Mouse (Mus musculus) liver, embryonic 11.5 days (tissue): ENCODE measurements around the gene Ftl1. TPM values are rescaled to one million over a fixed set of nuclear protein-coding genes. Genes with fewer than 3 reads are reported as not detected.
A peak's percentile ranks its signal among the peaks of the same experiment; 100 is the strongest.
"Not testable (repeated sequence)": the region's sequence is repeated elsewhere in the genome, so short reads cannot be mapped to it uniquely, and the experiment has no call there.

Source experiments
- ATAC-seq: fragments of 200-750 bp; cut with Nextera tagmentation; replicated peaks from 2 replicates; pipeline ENCODE4 v1.8.0; 2017; ENCODE audit warnings: moderate number of reproducible peaks, mild to moderate bottlenecking, moderate TSS enrichment, moderate library complexity; ENCODE audit not compliant: low FRiP score
- DNase-seq: peaks from one replicate; pipeline ENCODE4 v3.0.0-alpha.2; 2017; ENCODE audit warnings: low spot score
- H3K27ac ChIP-seq: fragments of 300-500 bp; sonication (generic); 2 replicates; pipeline ENCODE4 v1.5.1; 2014; ENCODE audit warnings: mild to moderate bottlenecking, low read depth, low read length, control low read depth
- H3K27me3 ChIP-seq: fragments of 300-500 bp; sonication (generic); replicated peaks from 2 replicates; pipeline ENCODE4 v1.6.1; 2014; ENCODE audit warnings: low read length, mixed read lengths; ENCODE audit not compliant: control insufficient read depth, insufficient read depth
- H3K36me3 ChIP-seq: fragments of 300-500 bp; sonication (generic); 2 replicates; pipeline ENCODE4 v1.6.1; 2014; ENCODE audit warnings: mild to moderate bottlenecking, low read length, moderate library complexity, mixed read lengths; ENCODE audit not compliant: control insufficient read depth, insufficient read depth
- H3K4me1 ChIP-seq: fragments of 300-500 bp; sonication (generic); replicated peaks from 2 replicates; pipeline ENCODE4 v1.6.1; 2014; ENCODE audit warnings: low read length, mixed read lengths; ENCODE audit not compliant: control insufficient read depth, insufficient read depth
- H3K4me2 ChIP-seq: fragments of 300-500 bp; sonication (generic); 2 replicates; pipeline ENCODE4 v1.6.1; 2014; ENCODE audit warnings: mild to moderate bottlenecking, control low read depth, moderate library complexity
- H3K4me3 ChIP-seq: fragments of 300-500 bp; sonication (generic); 2 replicates; pipeline ENCODE4 v1.5.1; 2014; ENCODE audit warnings: low read depth, low read length, control low read depth
- H3K9ac ChIP-seq: fragments of 300-500 bp; sonication (generic); 2 replicates; pipeline ENCODE4 v1.6.1; 2014; ENCODE audit warnings: low read depth, low read length, control low read depth
- H3K9me3 ChIP-seq: fragments of 300-500 bp; sonication (generic); 2 replicates; pipeline ENCODE4 v1.6.1; 2016; ENCODE audit warnings: low read length, inconsistent platforms, mixed read lengths; ENCODE audit not compliant: control insufficient read depth
- WGBS: fragments of 180-500 bp; shearing (Covaris S2); extraction: QIAGEN DNeasy Blood & Tissue Kit; methylation state at CpG from one replicate; pipeline ENCODE4 v1.1.7; 2014; 5-methylcytosine and 5-hydroxymethylcytosine counted together
- polyA plus RNA-seq: library from polyadenylated mRNA; unstranded; fragments of >200 nt; fragmentation: Nextera tagmentation; extraction: Ambion mirVana; gene quantifications from 2 replicates; pipeline ENCODE4 v1.2.1, GENCODE M21; 2014

Ftl1 gene
- polyA plus RNA-seq, 1 experiment from 2014 or later: 6,297 TPM

- WGBS: 42% methylated on average over 1 of the region's 1 CpGs
- Histone ChIP-seq H3K36me3 (no peaks in the 10 kb centered on the region), H3K4me1 (peaks cover 16% of the 10 kb centered on the region), H3K27me3 (no peaks in the 10 kb centered on the region), H3K27ac (no peak overlapping the region), H3K4me3 (no peak overlapping the region), H3K9ac (no peak overlapping the region), H3K9me3 (no peaks in the 10 kb centered on the region), H3K4me2 (no peak overlapping the region)
- ATAC-seq (no peak), DNase-seq (no peak)
Measured at GRCm38 (mm10) chr7:45482166-45482565, 22.5 kb upstream of the Ftl1 start.

GRCm38 (mm10) chr7:45481374-45481927 lies 21.8 kb upstream of the Ftl1 start, which contains the start of gene Tulp2:
Gene Tulp2, plus strand, starts transcription at chr7:45481877.
- no peak within 1 kb of the TSS for H3K9ac ChIP-seq

GRCm38 (mm10) chr7:45480310-45480709 lies 20.6 kb upstream of the Ftl1 start:
- not testable (repeated sequence) for H3K4me2 ChIP-seq, H3K27me3 ChIP-seq, ATAC-seq, H3K9me3 ChIP-seq, H3K27ac ChIP-seq, H3K9ac ChIP-seq, H3K4me1 ChIP-seq, H3K4me3 ChIP-seq, DNase-seq, H3K36me3 ChIP-seq
- 66% methylated on average over 3 of the region's 4 CpGs for WGBS

More at GRCm38 (mm10) chr7:45481374-45481927, 21.8 kb upstream of the Ftl1 start, which contains the start of gene Tulp2:
- H3K4me3 ChIP-seq: no peak within 1 kb of the TSS
- no peaks in the 10 kb centered on the region for H3K27me3 ChIP-seq
- no peaks in the 10 kb centered on the region for H3K36me3 ChIP-seq
- H3K9me3 ChIP-seq: no peaks in the 10 kb centered on the region
- H3K4me2 ChIP-seq: no peak within 1 kb of the TSS
- WGBS: 45% methylated on average over 15 of the region's 15 CpGs
- H3K4me1 ChIP-seq: peaks cover 9% of the 10 kb centered on the region
- H3K27ac ChIP-seq: no peak within 1 kb of the TSS
- DNase-seq: no peak
- ATAC-seq: peak; percentile 68

GRCm38 (mm10) chr7:45478774-45479173 lies 19.1 kb upstream of the Ftl1 start:
- H3K9me3 ChIP-seq: no peaks in the 10 kb centered on the region
- no peak overlapping the region for H3K4me3 ChIP-seq
- no peaks in the 10 kb centered on the region for H3K36me3 ChIP-seq
- ATAC-seq (no peak), DNase-seq (no peak)
- no peak overlapping the region for H3K4me2 ChIP-seq
- peaks cover 9% of the 10 kb centered on the region; the same call in 1 of the 2 replicates for H3K4me1 ChIP-seq
- H3K27me3 ChIP-seq: no peaks in the 10 kb centered on the region
- WGBS: 90% methylated on average over 7 of the region's 7 CpGs
- no peak overlapping the region for H3K27ac ChIP-seq
- H3K9ac ChIP-seq: no peak overlapping the region

GRCm38 (mm10) chr7:45477003-45477402 lies 17.3 kb upstream of the Ftl1 start:
- no peak overlapping the region for H3K4me3 ChIP-seq
- H3K27me3 ChIP-seq: no peaks in the 10 kb centered on the region
- H3K9ac ChIP-seq: no peak overlapping the region
- no peak for DNase-seq
- H3K9me3 ChIP-seq: no peaks in the 10 kb centered on the region
- no peaks in the 10 kb centered on the region for H3K36me3 ChIP-seq
- 18% methylated on average over 3 of the region's 3 CpGs for WGBS
- H3K4me1 ChIP-seq: peaks cover 9% of the 10 kb centered on the region; the same call in 1 of the 2 replicates
- H3K27ac ChIP-seq: no peak overlapping the region
- ATAC-seq: no peak
- H3K4me2 ChIP-seq: no peak overlapping the region

GRCm38 (mm10) chr7:45476453-45476852 lies 16.8 kb upstream of the Ftl1 start:
- no peak overlapping the region for H3K27ac ChIP-seq
- H3K36me3 ChIP-seq: no peaks in the 10 kb centered on the region
- ATAC-seq (no peak), DNase-seq (no peak)
- H3K27me3 ChIP-seq: no peaks in the 10 kb centered on the region
- H3K4me1 ChIP-seq: peaks cover 4% of the 10 kb centered on the region; the same call in 1 of the 2 replicates
- H3K4me2 ChIP-seq: no peak overlapping the region
- no peaks in the 10 kb centered on the region for H3K9me3 ChIP-seq
- H3K9ac ChIP-seq: no peak overlapping the region
- WGBS: 34% methylated on average over 1 of the region's 1 CpGs
- H3K4me3 ChIP-seq: no peak overlapping the region

- Histone ChIP-seq H3K36me3 (no peaks in the 10 kb centered on the region), H3K9ac (peak overlapping the region; percentile 64), H3K4me1 (peaks cover 4% of the 10 kb centered on the region; the same call in 1 of the 2 replicates), H3K9me3 (no peaks in the 10 kb centered on the region), H3K27ac (peak overlapping the region; percentile 45; the same call in 1 of the 2 replicates), H3K4me3 (peak overlapping the region; percentile 40), H3K27me3 (no peaks in the 10 kb centered on the region), H3K4me2 (peak overlapping the region; percentile 61)
- ATAC-seq (peak; percentile 71), DNase-seq (no peak)
- 50% methylated on average over 16 of the region's 16 CpGs for WGBS
Measured at GRCm38 (mm10) chr7:45475291-45475969, 15.7 kb upstream of the Ftl1 start.

GRCm38 (mm10) chr7:45470869-45471268 lies 11.2 kb upstream of the Ftl1 start:
- no peaks in the 10 kb centered on the region for H3K27me3 ChIP-seq
- no peak overlapping the region for H3K27ac ChIP-seq
- H3K9me3 ChIP-seq: no peaks in the 10 kb centered on the region
- 8% methylated on average over 3 of the region's 3 CpGs for WGBS
- peaks cover 5% of the 10 kb centered on the region; the same call in 1 of the 2 replicates for H3K4me1 ChIP-seq
- H3K9ac ChIP-seq: no peak overlapping the region
- H3K4me3 ChIP-seq: no peak overlapping the region
- no peak overlapping the region for H3K4me2 ChIP-seq
- no peaks in the 10 kb centered on the region for H3K36me3 ChIP-seq
- ATAC-seq: no peak
- DNase-seq: no peak
